Mouse (Mus musculus) heart, postnatal 25 days (tissue): Measurements from ENCODE around the gene Pradc1. TPM values are rescaled to one million over a fixed set of nuclear protein-coding genes. Genes with fewer than 3 reads are reported as not detected.

Experiments
- DNase-seq: peaks from one replicate; pipeline ENCODE4 v3.0.0; 2022; ENCODE audit warnings: low spot score
- intact Hi-C: fragments of 180-260 bp; cut with DNase I; formaldehyde crosslinking; loops from one replicate; pipeline ENCODE4 v1.15.1; 2025
- total RNA-seq, 2 experiments: library from RNA; stranded (reverse); gene quantifications; 2 replicates each; pipeline ENCODE4 v1.2.3; 2021

Pradc1 gene
- total RNA-seq, 2 experiments from 2014 or later, result 10.2 to 13.8 TPM

DNA sequence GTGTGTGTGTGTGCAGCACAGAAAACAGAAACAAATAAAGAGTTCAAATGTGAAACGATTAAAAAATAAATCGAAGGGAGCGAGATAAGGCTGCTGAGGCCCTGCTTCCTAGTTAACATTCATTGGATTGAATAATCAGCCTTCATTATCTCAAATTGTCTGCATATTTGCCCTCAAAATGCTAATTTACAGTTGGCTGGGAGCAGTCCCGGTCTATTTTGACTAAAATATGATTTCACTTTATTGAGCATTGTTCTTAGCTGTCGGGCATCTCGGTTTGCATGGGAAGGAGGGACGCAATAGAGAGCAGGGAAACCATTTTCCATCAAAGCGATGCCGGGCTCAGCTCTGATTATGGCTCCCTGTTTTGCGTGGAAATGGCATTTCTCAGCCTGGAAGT, 48.7 kb downstream of the Pradc1 start:
- DNase-seq, result no peak
- intact Hi-C loops, result no loop called here

DNA sequence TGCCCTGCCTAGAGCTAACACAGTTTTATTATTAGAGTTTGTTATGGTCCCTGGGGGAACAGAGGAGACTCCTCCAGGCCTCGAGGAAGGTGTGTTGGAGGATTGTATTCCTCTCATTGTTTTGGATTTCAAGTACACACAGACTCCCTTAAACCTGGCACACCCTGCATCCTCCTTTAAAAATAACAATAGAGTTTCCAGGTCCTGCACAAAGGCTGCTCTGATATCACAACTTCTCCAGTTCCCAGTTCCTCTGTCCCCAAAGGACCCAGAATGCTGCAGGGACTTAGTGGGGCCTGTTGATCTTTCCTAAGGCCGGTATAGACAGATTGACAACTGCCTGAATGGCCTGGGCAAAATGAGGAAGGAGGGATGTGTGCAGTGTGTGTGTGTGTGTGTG, 49.2 kb downstream of the Pradc1 start:
- DNase-seq, result peak; percentile 24
- intact Hi-C loops, result no loop called here

DNA sequence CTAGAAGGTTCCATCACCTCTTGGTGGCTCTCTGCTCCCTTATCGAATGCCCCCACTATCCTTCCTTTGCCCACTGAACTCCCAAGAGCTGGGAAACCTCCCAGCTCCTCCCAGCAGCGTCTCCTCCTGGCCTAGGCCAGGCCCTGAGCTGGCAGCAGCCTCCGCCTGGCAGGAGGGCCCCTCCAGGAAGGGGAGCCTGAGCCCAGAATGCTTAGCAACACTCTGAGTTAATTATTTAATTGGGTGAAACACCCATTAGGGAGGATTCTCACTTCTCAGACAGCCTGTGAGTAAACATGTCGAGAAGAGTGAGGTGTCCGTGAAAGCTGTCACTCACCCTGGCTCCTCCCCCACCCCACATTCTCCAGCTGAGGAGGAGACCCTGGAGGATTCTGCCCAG, 52.1 kb downstream of the Pradc1 start:
- intact Hi-C loops, result no loop called here
- DNase-seq, result no peak

DNA sequence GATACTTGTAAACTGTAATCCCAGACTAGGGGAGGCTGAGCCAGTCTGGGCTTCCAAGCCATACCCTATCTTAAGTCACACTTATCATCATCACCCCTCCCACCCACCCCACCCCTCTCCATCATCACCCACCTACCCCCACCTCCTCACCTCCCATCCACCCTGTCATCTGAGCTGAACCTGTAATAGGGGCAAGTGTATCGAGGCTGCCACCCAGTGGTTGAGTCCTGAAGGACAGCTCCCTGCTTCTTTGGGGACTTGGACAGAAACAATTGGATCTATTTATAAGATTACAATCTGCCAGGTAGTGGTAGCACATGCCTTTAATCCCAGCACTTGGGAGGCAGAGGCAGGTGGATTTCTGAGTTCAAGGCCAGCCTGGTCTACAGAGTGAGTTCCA, 54.6 kb downstream of the Pradc1 start:
- no peak for DNase-seq
- intact Hi-C loops, result no loop called here

Other genes starting within 250 kb of the Pradc1 start
- 1 to 10 TPM; 4.6 to 4.8 TPM for gene Sfxn5, start 118.5 kb downstream of the Pradc1 start, total RNA-seq
- 10 to 100 TPM; 59.9 to 68.6 TPM for gene Rab11fip5, start 77.3 kb downstream of the Pradc1 start, total RNA-seq
- not detected for gene Noto, start 28.1 kb downstream of the Pradc1 start, total RNA-seq
- gene Smyd5, start 20.0 kb downstream of the Pradc1 start, total RNA-seq, result 1 to 10 TPM; 6.5 to 8.7 TPM
- gene Cct7, start 456 bp downstream of the Pradc1 start, total RNA-seq, result 100 to 1,000 TPM; 133 to 151 TPM
- gene Fbxo41, start 51.0 kb upstream of the Pradc1 start, total RNA-seq, result not detected
- gene Egr4, start 61.6 kb upstream of the Pradc1 start, total RNA-seq, result not detected
- gene Alms1, start 135.6 kb upstream of the Pradc1 start, total RNA-seq, result 1 to 10 TPM; 2.1 to 2.2 TPM